Mouse (Mus musculus): ENCODE results near the gene Akap7.

GRCm38 (mm10) chr10:25298264-25298671 lies 9.4 kb downstream of the Akap7 start:
- TF ChIP-seq EP300 (IDR thresholded peaks at IDR 0.05; ENCODE audit: low read depth) (no peak), CTCF (IDR thresholded peaks at IDR 0.05; ENCODE audit: low read depth) (no peak)
